Mouse (Mus musculus) hindbrain, embryonic 12.5 days (tissue): ENCODE measurements around the gene Zfp62. TPM values are rescaled to one million over a fixed set of nuclear protein-coding genes. Genes with fewer than 3 reads are reported as not detected.

Experiments
- polyA plus RNA-seq: library from polyadenylated mRNA; unstranded; fragments of >200 nt; fragmentation: Nextera tagmentation; extraction: Ambion mirVana; gene quantifications from 2 replicates; pipeline ENCODE4 v1.2.1, GENCODE M21; 2016

The Zfp62 gene
- polyA plus RNA-seq, 1 experiment from 2014 or later: 55.3 TPM

Other genes with a start within 250 kb of the Zfp62 start
- gene Olfr56, start 224.4 kb upstream of the Zfp62 start, polyA plus RNA-seq: not detected in 2 replicates
- gene 9930111J21Rik1, start 223.9 kb upstream of the Zfp62 start, polyA plus RNA-seq: 0.10 and 0.47 TPM in 2 replicates
- not detected in 2 replicates for gene Gm12185, start 211.1 kb upstream of the Zfp62 start, polyA plus RNA-seq
- gene Tgtp1, start 209.1 kb upstream of the Zfp62 start, polyA plus RNA-seq: not detected in 2 replicates
- gene 9930111J21Rik2, start 152.1 kb upstream of the Zfp62 start, polyA plus RNA-seq: 0.22 and 0.57 TPM in 2 replicates
- gene Tgtp2, start 139.1 kb upstream of the Zfp62 start, polyA plus RNA-seq: not detected in 2 replicates
- 0.46 and 0.66 TPM in 2 replicates for gene Ifi47, start 126.7 kb upstream of the Zfp62 start, polyA plus RNA-seq
- not detected in 2 replicates for gene Olfr1396, start 88.4 kb upstream of the Zfp62 start, polyA plus RNA-seq
- not detected in 2 replicates for gene Olfr1395, start 61.0 kb upstream of the Zfp62 start, polyA plus RNA-seq
- not detected in 2 replicates for gene Olfr1394, start 48.9 kb upstream of the Zfp62 start, polyA plus RNA-seq
- 0.16 and 0.22 TPM in 2 replicates for gene Btnl9, start 16.1 kb upstream of the Zfp62 start, polyA plus RNA-seq
- gene Mgat1, start 40.9 kb downstream of the Zfp62 start, polyA plus RNA-seq: 42.5 and 43.2 TPM in 2 replicates
- not detected in 2 replicates for gene Olfr1393, start 75.0 kb downstream of the Zfp62 start, polyA plus RNA-seq
- not detected in 2 replicates for gene Olfr1392, start 82.0 kb downstream of the Zfp62 start, polyA plus RNA-seq
- not detected in 2 replicates for gene Olfr10, start 101.4 kb downstream of the Zfp62 start, polyA plus RNA-seq
- not detected in 2 replicates for gene Olfr1391, start 119.5 kb downstream of the Zfp62 start, polyA plus RNA-seq
- gene Olfr1390, start 131.9 kb downstream of the Zfp62 start, polyA plus RNA-seq: not detected in 2 replicates
- not detected in 2 replicates for gene Olfr1389, start 219.8 kb downstream of the Zfp62 start, polyA plus RNA-seq
- 0.09 TPM in 2 replicates for gene Olfr1388, start 233.3 kb downstream of the Zfp62 start, polyA plus RNA-seq